8 mouse cellular contexts compared by ENCODE assay signal in genomic region chr6:148001071-148001470, GRCm38 (mm10). TPM values are rescaled to one million over a fixed set of nuclear protein-coding genes. Genes with fewer than 3 reads are reported as not detected.
DNase-seq lines count a peak whose midpoint lies in the region; TF ChIP-seq lines count a peak whose summit lies in the region.

No protein-coding gene starts in this region.

- no peaks in the 10 kb centered on the region for H3K36me3 ChIP-seq in testis, adult 2 months (ENCODE audit: control insufficient read depth, insufficient read depth, low read length)
- H3K36me3 ChIP-seq in heart, embryonic 10.5 days: no peaks in the 10 kb centered on the region

- intact Hi-C loops in gastrocnemius, adult 2 months (cut with DNase I): no loop called here

- WGBS in heart, embryonic 10.5 days: 31% methylated on average over 3 of the region's 3 CpGs

- TF ChIP-seq POLR2A in testis, adult 2 months (IDR thresholded peaks at IDR 0.05; ENCODE audit: control insufficient read depth, low read depth, low read length): no peak

- peak; percentile 42 for TF ChIP-seq CTCF in gastrocnemius, adult 2 months (IDR thresholded peaks at IDR 0.05)
- TF ChIP-seq CTCF in testis, adult 2 months (IDR thresholded peaks at IDR 0.05; ENCODE audit: control insufficient read depth, insufficient read depth, insufficient replicate concordance, low read depth, low read length): no peak

- H3K27me3 ChIP-seq in testis, adult 2 months (ENCODE audit: control insufficient read depth, insufficient read depth, low read length): no peaks in the 10 kb centered on the region
- H3K27me3 ChIP-seq in heart, embryonic 10.5 days (ENCODE audit: insufficient read depth, poor library complexity, severe bottlenecking): no peaks in the 10 kb centered on the region

- no peak overlapping the region for H3K27ac ChIP-seq in gastrocnemius, adult 2 months
- H3K27ac ChIP-seq in testis, adult 2 months (ENCODE audit: control insufficient read depth, insufficient read depth, low read depth, low read length): peak overlapping the region; percentile 57
- no peak overlapping the region for H3K27ac ChIP-seq in heart, embryonic 10.5 days

- H3K4me1 ChIP-seq in testis, adult 2 months (ENCODE audit: control insufficient read depth, insufficient read depth, low read length): peaks cover 13% of the 10 kb centered on the region
- no peaks in the 10 kb centered on the region for H3K4me1 ChIP-seq in heart, embryonic 10.5 days

- H3K4me3 ChIP-seq in gastrocnemius, adult 2 months: no peak overlapping the region
- no peak overlapping the region for H3K4me3 ChIP-seq in testis, adult 2 months (ENCODE audit: control insufficient read depth, low read depth, low read length)
- no peak overlapping the region for H3K4me3 ChIP-seq in heart, embryonic 10.5 days

- H3K9me3 ChIP-seq in heart, embryonic 10.5 days: no peaks in the 10 kb centered on the region

- no peak for DNase-seq in gastrocnemius, adult 2 months
- no peak for DNase-seq in gastrocnemius, postnatal 4 days (ENCODE audit: low spot score in 2 of 2)
- DNase-seq in testis, postnatal 14 days (ENCODE audit: low spot score): no peak
- DNase-seq in kidney, postnatal 36 days: peak; percentile 2 to 10
- no peak for DNase-seq in thymus, adult 18-20 months
- DNase-seq in right cerebral cortex, postnatal 36 days (ENCODE audit: low spot score in 2 of 2): no peak
- DNase-seq in heart, embryonic 10.5 days (ENCODE audit: low spot score): no peak

RNA-seq across cellular contexts. Expression of gene Far2, which starts 46.0 kb away (rescaled TPM):
- under 1 TPM; 0.08 TPM for total RNA-seq in gastrocnemius, adult 2 months (2021)
- under 1 TPM; 0.25 to 0.44 TPM for total RNA-seq in gastrocnemius, postnatal 4 days (2021)
- polyA plus RNA-seq in testis, adult 2 months (2012; rRNA removed): 0.48 and 0.68 TPM in 2 replicates
- polyA plus RNA-seq in heart, embryonic 10.5 days (2016; fragmentation: Nextera tagmentation; extraction: Ambion mirVana): 0.91 and 1.6 TPM in 2 replicates

Comparison
In these comparisons a context has a peak if more than half of its experiments do, and no peak if none do; other contexts are left out.
1. DNase-seq: peak in kidney, postnatal 36 days (2 of 2); none in gastrocnemius, adult 2 months (single experiment), gastrocnemius, postnatal 4 days (0 of 2), testis, postnatal 14 days (single experiment), thymus, adult 18-20 months (0 of 2), right cerebral cortex, postnatal 36 days (0 of 2) and heart, embryonic 10.5 days (single experiment).